Mouse (Mus musculus) layer of hippocampus, adult 9-10 months (tissue): ENCODE measurements around the gene Defa30.
"Not testable (repeated sequence)": the region's sequence is repeated elsewhere in the genome, so short reads cannot be mapped to it uniquely, and the experiment has no call there.

Source experiments
- DNase-seq: peaks from one replicate; pipeline ENCODE4 v3.0.0; 2022; ENCODE audit warnings: low spot score

Gene Defa30

DNA sequence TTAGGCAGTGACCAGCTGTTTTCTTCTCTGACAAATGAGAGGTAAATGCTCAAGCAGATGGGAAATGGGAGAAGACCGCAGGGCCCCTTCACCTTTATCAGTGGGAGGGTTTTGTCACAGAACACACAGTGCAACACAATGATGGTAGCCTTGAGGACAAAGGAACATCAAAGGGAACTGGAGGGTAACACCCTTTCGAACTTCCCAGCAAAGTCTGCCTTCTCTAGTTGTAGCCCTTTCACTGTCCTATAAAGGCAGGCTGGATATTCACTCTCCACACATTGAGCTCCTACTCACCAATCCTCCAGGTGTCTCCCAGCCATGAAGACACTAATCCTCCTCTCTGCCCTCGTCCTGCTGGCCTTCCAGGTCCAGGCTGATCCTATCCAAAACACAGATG is at the start of gene Defa30:
TSS of gene Defa30 (plus strand) at position 301 of the 400 bp plus-strand sequence.
- not testable (repeated sequence) for DNase-seq

DNA sequence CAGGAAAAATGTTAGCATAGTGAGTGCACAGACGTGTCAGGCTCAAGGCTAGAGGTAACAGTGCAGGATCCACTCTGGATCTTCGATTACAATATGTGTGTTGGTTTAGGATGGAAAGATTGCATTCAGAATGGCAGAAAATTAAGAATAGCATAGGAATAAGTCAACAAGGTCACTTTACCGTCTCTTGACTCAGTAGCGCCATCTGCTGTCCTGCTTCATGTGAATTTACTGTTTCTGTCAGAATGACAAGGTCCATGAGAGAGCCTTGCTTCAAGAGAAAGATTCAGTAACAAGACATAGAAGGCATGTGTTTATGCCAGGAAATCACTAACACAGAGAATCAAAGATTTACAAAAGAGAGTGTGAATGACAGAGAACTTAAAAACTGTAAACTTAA is 41.3 kb upstream of the Defa30 start:
- no peak for DNase-seq

DNA sequence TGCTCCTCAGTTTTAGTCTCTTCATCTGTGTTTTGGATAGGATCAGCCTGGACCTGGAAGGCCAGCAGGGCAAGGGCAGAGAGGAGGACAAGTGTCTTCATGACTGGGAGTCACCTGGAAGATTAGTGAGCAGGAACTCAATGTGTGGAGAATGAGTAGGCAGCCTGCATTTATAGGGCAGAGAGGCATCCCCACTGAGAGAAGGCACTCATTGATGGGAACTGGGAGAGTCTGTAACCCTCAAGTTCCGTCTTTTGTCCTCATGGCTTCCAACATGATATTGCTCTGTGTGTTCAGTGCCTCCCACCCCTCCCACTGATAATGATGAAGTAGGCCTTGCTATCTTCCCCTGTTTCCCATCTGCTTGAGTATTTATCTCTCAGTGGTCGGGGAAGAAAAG is 38.5 kb upstream of the Defa30 start, which contains the start of gene Gm14851:
TSS of gene Gm14851 (minus strand) at position 101 of the 400 bp plus-strand sequence.
- not testable (repeated sequence) for DNase-seq

DNA sequence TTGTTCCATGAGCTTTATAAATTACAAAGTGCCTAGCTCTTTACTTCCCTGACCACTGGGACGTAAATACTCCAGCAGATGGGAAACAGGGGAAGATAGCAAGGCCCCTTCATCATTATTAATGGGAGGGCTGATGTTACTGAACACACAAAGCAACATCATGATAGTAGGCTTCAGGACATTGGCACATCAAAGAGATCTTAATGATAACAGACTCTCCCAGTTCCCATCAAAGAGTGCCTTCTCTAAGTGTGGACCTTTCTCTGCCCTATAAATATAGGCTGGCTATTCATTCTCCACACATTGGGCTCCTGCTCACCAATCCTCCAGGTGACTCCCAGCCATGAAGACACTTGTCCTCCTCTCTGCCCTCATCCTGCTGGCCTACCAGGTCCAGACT is 27.5 kb downstream of the Defa30 start, which contains the start of gene Defa22:
TSS of gene Defa22 (plus strand) at position 301 of the 400 bp plus-strand sequence.
- not testable (repeated sequence) for DNase-seq
